Mouse (Mus musculus) embryonic facial prominence, embryonic 14.5 days (tissue): ENCODE results near the gene Gm47996. TPM values are rescaled to one million over a fixed set of nuclear protein-coding genes. Genes with fewer than 3 reads are reported as not detected.
A peak's percentile ranks its signal among the peaks of the same experiment; 100 is the strongest.

Experiments used
- ATAC-seq: fragments of 200-750 bp; cut with Nextera tagmentation; 2 replicates; pipeline ENCODE4 v1.8.0; 2017; ENCODE audit warnings: low read depth, moderate number of reproducible peaks, moderate TSS enrichment
- DNase-seq: peaks from one replicate; pipeline ENCODE4 v3.0.0-alpha.2; 2015; ENCODE audit warnings: low spot score
- H3K27ac ChIP-seq: fragments of 300-500 bp; sonication (generic); replicated peaks from 2 replicates; pipeline ENCODE4 v1.5.1; 2014; ENCODE audit warnings: low read depth, mild to moderate bottlenecking, low read length, moderate library complexity
- H3K27me3 ChIP-seq: fragments of 300-500 bp; sonication (generic); replicated peaks from 2 replicates; pipeline ENCODE4 v1.6.1; 2014; ENCODE audit warnings: low read length; ENCODE audit not compliant: control insufficient read depth, insufficient read depth
- H3K36me3 ChIP-seq: fragments of 300-500 bp; sonication (generic); 2 replicates; pipeline ENCODE4 v1.6.1; 2014; ENCODE audit warnings: low read length, mixed read lengths; ENCODE audit not compliant: control insufficient read depth, insufficient read depth
- H3K4me1 ChIP-seq: fragments of 300-500 bp; sonication (generic); 2 replicates; pipeline ENCODE4 v1.6.1; 2014; ENCODE audit warnings: antibody characterized with exemption, low read length; ENCODE audit not compliant: control insufficient read depth, insufficient read depth
- H3K4me2 ChIP-seq: fragments of 300-500 bp; sonication (generic); 2 replicates; pipeline ENCODE4 v1.6.1; 2014; ENCODE audit warnings: low read depth, mild to moderate bottlenecking, low read length, moderate library complexity, mixed read lengths
- H3K4me3 ChIP-seq: fragments of 300-500 bp; sonication (generic); 2 replicates; pipeline ENCODE4 v1.5.1; 2014; ENCODE audit warnings: low read depth, mild to moderate bottlenecking, low read length
- H3K9ac ChIP-seq: fragments of 300-500 bp; sonication (generic); 2 replicates; pipeline ENCODE4 v1.6.1; 2014; ENCODE audit warnings: low read depth, mild to moderate bottlenecking, low read length, moderate library complexity, mixed read lengths
- H3K9me3 ChIP-seq: fragments of 300-500 bp; sonication (generic); 2 replicates; pipeline ENCODE4 v1.6.1; 2016; ENCODE audit warnings: low read length; ENCODE audit not compliant: control insufficient read depth
- WGBS: fragments of 180-500 bp; shearing (Covaris S2); extraction: QIAGEN DNeasy Blood & Tissue Kit; methylation state at CpG from one replicate; pipeline ENCODE4 v1.1.7; 2014; 5-methylcytosine and 5-hydroxymethylcytosine counted together
- polyA plus RNA-seq: library from polyadenylated mRNA; unstranded; fragments of >200 nt; fragmentation: Nextera tagmentation; extraction: Ambion mirVana; gene quantifications from 2 replicates; pipeline ENCODE4 v1.2.1, GENCODE M21; 2014

Gm47996 gene
- polyA plus RNA-seq, 1 experiment from 2014 or later = not detected

GRCm38 (mm10) chr1:151233756-151234155, 23.8 kb downstream of the Gm47996 start:
- ATAC-seq (no peak), DNase-seq (no peak)
- WGBS = 71% methylated on average over 3 of the region's 3 CpGs
- Histone ChIP-seq H3K36me3 (no peaks in the 10 kb centered on the region), H3K27me3 (no peaks in the 10 kb centered on the region), H3K4me3 (no peak overlapping the region), H3K9me3 (peaks cover 6% of the 10 kb centered on the region; the same call in 1 of the 2 replicates), H3K27ac (no peak overlapping the region), H3K4me1 (no peaks in the 10 kb centered on the region), H3K9ac (no peak overlapping the region), H3K4me2 (no peak overlapping the region)

DNA sequence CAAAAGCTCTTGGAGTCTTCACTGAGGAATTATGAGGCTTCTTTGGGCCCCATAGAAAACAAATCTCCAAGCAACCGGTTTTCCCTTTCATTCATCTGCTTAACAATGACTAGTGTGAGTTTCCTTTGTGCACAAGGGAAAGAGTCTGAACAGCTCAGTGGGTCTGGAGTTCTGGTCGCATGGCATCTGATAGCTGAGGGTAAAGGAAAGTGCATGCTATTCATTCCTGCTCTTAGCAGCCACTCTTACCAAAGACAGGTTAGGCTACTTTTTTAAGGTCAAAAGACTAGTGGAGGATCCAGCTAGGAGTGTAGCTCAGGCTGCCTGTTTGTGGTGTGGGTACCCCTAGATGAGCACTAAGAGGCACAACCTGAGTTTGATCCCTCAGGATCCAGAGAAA, 25.6 kb downstream of the Gm47996 start:
- Histone ChIP-seq H3K4me3 (no peak overlapping the region), H3K4me1 (no peaks in the 10 kb centered on the region), H3K9me3 (peaks cover 6% of the 10 kb centered on the region; the same call in 1 of the 2 replicates), H3K27me3 (no peaks in the 10 kb centered on the region), H3K36me3 (no peaks in the 10 kb centered on the region), H3K27ac (no peak overlapping the region), H3K4me2 (no peak overlapping the region), H3K9ac (no peak overlapping the region)
- ATAC-seq = peak; percentile 72; the same call in 1 of the 2 replicates
- 36% methylated on average over 2 of the region's 2 CpGs for WGBS
- peak; percentile 32 for DNase-seq

GRCm38 (mm10) chr1:151236141-151236930, 26.4 kb downstream of the Gm47996 start:
- Histone ChIP-seq H3K4me3 (no peak overlapping the region), H3K9me3 (peaks cover 6% of the 10 kb centered on the region; the same call in 1 of the 2 replicates), H3K9ac (no peak overlapping the region), H3K27ac (peak overlapping the region; percentile 72), H3K36me3 (no peaks in the 10 kb centered on the region), H3K4me2 (no peak overlapping the region), H3K27me3 (no peaks in the 10 kb centered on the region), H3K4me1 (no peaks in the 10 kb centered on the region)
- 38% methylated on average over 13 of the region's 13 CpGs for WGBS
- ATAC-seq = no peak
- DNase-seq = peak; percentile 29

- Histone ChIP-seq H3K27me3 (no peaks in the 10 kb centered on the region), H3K4me2 (no peak overlapping the region), H3K4me1 (no peaks in the 10 kb centered on the region), H3K9ac (no peak overlapping the region), H3K9me3 (peaks cover 6% of the 10 kb centered on the region; the same call in 1 of the 2 replicates), H3K4me3 (no peak overlapping the region), H3K27ac (no peak overlapping the region), H3K36me3 (no peaks in the 10 kb centered on the region)
- DNase-seq = peak; percentile 72
- 41% methylated on average over 3 of the region's 3 CpGs for WGBS
- ATAC-seq = peak; percentile 56; the same call in 1 of the 2 replicates
Observed at GRCm38 (mm10) chr1:151237780-151238179, 27.8 kb downstream of the Gm47996 start.

GRCm38 (mm10) chr1:151243332-151243731, 33.4 kb downstream of the Gm47996 start:
- no peaks in the 10 kb centered on the region for H3K4me1 ChIP-seq
- DNase-seq (no peak), ATAC-seq (no peak)
- 83% methylated on average over 4 of the region's 4 CpGs for WGBS
- no peak overlapping the region for H3K9ac ChIP-seq
- no peaks in the 10 kb centered on the region for H3K27me3 ChIP-seq
- H3K4me3 ChIP-seq = no peak overlapping the region
- H3K9me3 ChIP-seq = no peaks in the 10 kb centered on the region
- H3K27ac ChIP-seq = no peak overlapping the region
- H3K36me3 ChIP-seq = no peaks in the 10 kb centered on the region
- H3K4me2 ChIP-seq = no peak overlapping the region

GRCm38 (mm10) chr1:151244013-151244412, 34.1 kb downstream of the Gm47996 start:
- 80% methylated on average over 5 of the region's 5 CpGs for WGBS
- Histone ChIP-seq H3K27me3 (no peaks in the 10 kb centered on the region), H3K4me1 (no peaks in the 10 kb centered on the region), H3K4me2 (no peak overlapping the region), H3K36me3 (no peaks in the 10 kb centered on the region), H3K9me3 (no peaks in the 10 kb centered on the region), H3K27ac (no peak overlapping the region), H3K4me3 (no peak overlapping the region), H3K9ac (no peak overlapping the region)
- ATAC-seq = no peak
- no peak for DNase-seq

GRCm38 (mm10) chr1:151244761-151245160, 34.8 kb downstream of the Gm47996 start:
- Histone ChIP-seq H3K4me2 (no peak overlapping the region), H3K9ac (no peak overlapping the region), H3K36me3 (no peaks in the 10 kb centered on the region), H3K4me3 (no peak overlapping the region), H3K27me3 (no peaks in the 10 kb centered on the region), H3K27ac (no peak overlapping the region), H3K4me1 (no peaks in the 10 kb centered on the region), H3K9me3 (no peaks in the 10 kb centered on the region)
- DNase-seq = no peak
- 92% methylated on average over 4 of the region's 4 CpGs for WGBS
- no peak for ATAC-seq

GRCm38 (mm10) chr1:151245165-151245564, 35.2 kb downstream of the Gm47996 start:
- Histone ChIP-seq H3K4me2 (no peak overlapping the region), H3K36me3 (no peaks in the 10 kb centered on the region), H3K9me3 (no peaks in the 10 kb centered on the region), H3K9ac (no peak overlapping the region), H3K4me3 (no peak overlapping the region), H3K4me1 (no peaks in the 10 kb centered on the region), H3K27me3 (no peaks in the 10 kb centered on the region), H3K27ac (no peak overlapping the region)
- DNase-seq = no peak
- 82% methylated on average over 10 of the region's 10 CpGs for WGBS
- no peak for ATAC-seq

- H3K4me1 ChIP-seq = no peaks in the 10 kb centered on the region
- H3K27me3 ChIP-seq = no peaks in the 10 kb centered on the region
- no peak for DNase-seq
- H3K36me3 ChIP-seq = no peaks in the 10 kb centered on the region
- H3K4me3 ChIP-seq = no peak overlapping the region
- no peak for ATAC-seq
- no peaks in the 10 kb centered on the region for H3K9me3 ChIP-seq
- no peak overlapping the region for H3K4me2 ChIP-seq
- WGBS = 70% methylated on average over 2 of the region's 2 CpGs
- H3K27ac ChIP-seq = no peak overlapping the region
- no peak overlapping the region for H3K9ac ChIP-seq
Observed at GRCm38 (mm10) chr1:151245846-151246245, 35.9 kb downstream of the Gm47996 start.
